Mouse (Mus musculus): ENCODE results near the gene Olfr1290. TPM values are rescaled to one million over a fixed set of nuclear protein-coding genes. Genes with fewer than 3 reads are reported as not detected.

Gene Olfr1290
- not detected in 2 replicates for polyA plus RNA-seq (2012; rRNA removed)

- TF ChIP-seq CTCF (IDR thresholded peaks at IDR 0.05; ENCODE audit: borderline replicate concordance, control insufficient read depth, extremely low read depth, insufficient read depth, low read length, poor library complexity) = no peak
- no peak for TF ChIP-seq POLR2A (IDR thresholded peaks at IDR 0.05; ENCODE audit: control insufficient read depth, extremely low read depth, insufficient read depth, low read length, poor library complexity)
- Histone ChIP-seq H3K4me3 (ENCODE audit: control insufficient read depth, insufficient read depth, low read length) (no peak within 1 kb of the TSS), H3K27ac (ENCODE audit: control insufficient read depth, insufficient read depth, low read length) (no peak within 1 kb of the TSS), H3K4me1 (replicated peaks; ENCODE audit: control insufficient read depth, insufficient read depth, low read length) (no peaks in the 10 kb centered on the region), H3K36me3 (ENCODE audit: control insufficient read depth, insufficient read depth, low read length) (no peaks in the 10 kb centered on the region), H3K27me3 (ENCODE audit: control insufficient read depth, insufficient read depth, low read length) (no peaks in the 10 kb centered on the region)
- no peak for DNase-seq
- 80% methylated on average over 5 of the region's 5 CpGs for whole genome bisulfite sequencing
Observed at GRCm38 (mm10) chr2:111493729-111494128, at the start of gene Olfr1290. Gene Olfr1290, minus strand, starts transcription at chr2:111493829.

GRCm38 (mm10) chr2:111540191-111540590, 46.6 kb upstream of the Olfr1290 start, which contains the start of gene Olfr1294:
Gene Olfr1294, minus strand, starts transcription at chr2:111540291.
- Histone ChIP-seq H3K27ac (ENCODE audit: control insufficient read depth, insufficient read depth, low read length) (no peak within 1 kb of the TSS), H3K4me3 (ENCODE audit: control insufficient read depth, insufficient read depth, low read length) (no peak within 1 kb of the TSS), H3K27me3 (ENCODE audit: control insufficient read depth, insufficient read depth, low read length) (no peaks in the 10 kb centered on the region), H3K36me3 (ENCODE audit: control insufficient read depth, insufficient read depth, low read length) (no peaks in the 10 kb centered on the region), H3K4me1 (replicated peaks; ENCODE audit: control insufficient read depth, insufficient read depth, low read length) (no peaks in the 10 kb centered on the region)
- 44% methylated on average over 1 of the region's 1 CpGs for WGBS
- TF ChIP-seq POLR2A (IDR thresholded peaks at IDR 0.05; ENCODE audit: control insufficient read depth, extremely low read depth, insufficient read depth, low read length, poor library complexity) (no peak), CTCF (IDR thresholded peaks at IDR 0.05; ENCODE audit: borderline replicate concordance, control insufficient read depth, extremely low read depth, insufficient read depth, low read length, poor library complexity) (no peak)
- DNase-seq = no peak

- WGBS = 91% methylated on average over 1 of the region's 1 CpGs
- H3K4me1 ChIP-seq (replicated peaks; ENCODE audit: control insufficient read depth, insufficient read depth, low read length) = no peaks in the 10 kb centered on the region
Observed at GRCm38 (mm10) chr2:111524903-111525302, 31.3 kb upstream of the Olfr1290 start, which contains the start of gene Olfr1293-ps. Gene Olfr1293-ps, plus strand, starts transcription at chr2:111525203.

GRCm38 (mm10) chr2:111517451-111517850, 23.8 kb upstream of the Olfr1290 start:
- no peaks in the 10 kb centered on the region for H3K4me1 ChIP-seq (replicated peaks; ENCODE audit: control insufficient read depth, insufficient read depth, low read length)
- 93% methylated on average over 10 of the region's 10 CpGs for WGBS
- no peak overlapping the region for H3K4me3 ChIP-seq (ENCODE audit: control insufficient read depth, insufficient read depth, low read length)
- no peaks in the 10 kb centered on the region for H3K27me3 ChIP-seq (ENCODE audit: control insufficient read depth, insufficient read depth, low read length)
- no peaks in the 10 kb centered on the region for H3K36me3 ChIP-seq (ENCODE audit: control insufficient read depth, insufficient read depth, low read length)
- no peak for DNase-seq
- H3K27ac ChIP-seq (ENCODE audit: control insufficient read depth, insufficient read depth, low read length) = no peak overlapping the region
- TF ChIP-seq POLR2A (IDR thresholded peaks at IDR 0.05; ENCODE audit: control insufficient read depth, extremely low read depth, insufficient read depth, low read length, poor library complexity) = no peak
- TF ChIP-seq CTCF (IDR thresholded peaks at IDR 0.05; ENCODE audit: borderline replicate concordance, control insufficient read depth, extremely low read depth, insufficient read depth, low read length, poor library complexity) = no peak

More at GRCm38 (mm10) chr2:111524903-111525302, 31.3 kb upstream of the Olfr1290 start, which contains the start of gene Olfr1293-ps:
- DNase-seq = no peak
- TF ChIP-seq CTCF (IDR thresholded peaks at IDR 0.05; ENCODE audit: borderline replicate concordance, control insufficient read depth, extremely low read depth, insufficient read depth, low read length, poor library complexity) (no peak), POLR2A (IDR thresholded peaks at IDR 0.05; ENCODE audit: control insufficient read depth, extremely low read depth, insufficient read depth, low read length, poor library complexity) (no peak)
- Histone ChIP-seq H3K27ac (ENCODE audit: control insufficient read depth, insufficient read depth, low read length) (no peak within 1 kb of the TSS), H3K27me3 (ENCODE audit: control insufficient read depth, insufficient read depth, low read length) (no peaks in the 10 kb centered on the region), H3K4me3 (ENCODE audit: control insufficient read depth, insufficient read depth, low read length) (no peak within 1 kb of the TSS), H3K36me3 (ENCODE audit: control insufficient read depth, insufficient read depth, low read length) (no peaks in the 10 kb centered on the region)

- no peak for DNase-seq
- TF ChIP-seq POLR2A (IDR thresholded peaks at IDR 0.05; ENCODE audit: control insufficient read depth, extremely low read depth, insufficient read depth, low read length, poor library complexity) (no peak), CTCF (IDR thresholded peaks at IDR 0.05; ENCODE audit: borderline replicate concordance, control insufficient read depth, extremely low read depth, insufficient read depth, low read length, poor library complexity) (no peak)
- Histone ChIP-seq H3K4me1 (replicated peaks; ENCODE audit: control insufficient read depth, insufficient read depth, low read length) (no peaks in the 10 kb centered on the region), H3K27ac (ENCODE audit: control insufficient read depth, insufficient read depth, low read length) (no peak within 1 kb of the TSS), H3K4me3 (ENCODE audit: control insufficient read depth, insufficient read depth, low read length) (no peak within 1 kb of the TSS), H3K36me3 (ENCODE audit: control insufficient read depth, insufficient read depth, low read length) (no peaks in the 10 kb centered on the region), H3K27me3 (ENCODE audit: control insufficient read depth, insufficient read depth, low read length) (no peaks in the 10 kb centered on the region)
- WGBS = 93% methylated on average over 3 of the region's 3 CpGs
Observed at GRCm38 (mm10) chr2:111496880-111497279, 3.3 kb upstream of the Olfr1290 start, which contains the start of gene Olfr1291-ps1. Gene Olfr1291-ps1, plus strand, starts transcription at chr2:111497180.

DNA sequence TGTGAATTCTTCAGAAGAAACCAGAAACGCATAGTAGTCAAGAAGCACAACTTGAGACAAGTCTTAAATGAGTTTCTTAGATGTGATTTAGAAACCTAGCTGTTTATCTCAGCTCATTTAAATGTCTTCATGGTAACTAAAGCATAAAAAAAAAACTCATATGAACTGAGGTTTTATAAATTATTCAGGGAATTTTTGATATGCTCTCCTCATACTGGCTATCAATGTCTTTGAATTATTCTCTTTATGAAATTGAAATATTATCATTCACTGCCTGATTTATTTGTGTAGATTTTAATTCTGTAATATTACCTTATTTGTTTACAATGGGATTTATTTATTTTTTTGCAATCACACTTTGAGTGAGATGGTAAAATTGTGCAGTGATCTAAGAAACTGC, 13.1 kb downstream of the Olfr1290 start, which contains the start of gene Olfr1289:
Gene Olfr1289 (plus strand): TSS at position 301 of the 400 bp plus-strand sequence.
- H3K4me1 ChIP-seq (replicated peaks; ENCODE audit: control insufficient read depth, insufficient read depth, low read length) = no peaks in the 10 kb centered on the region
- H3K36me3 ChIP-seq (ENCODE audit: control insufficient read depth, insufficient read depth, low read length) = no peaks in the 10 kb centered on the region
- 79% methylated on average over 1 of the region's 1 CpGs for WGBS
- no peak for DNase-seq
- H3K4me3 ChIP-seq (ENCODE audit: control insufficient read depth, insufficient read depth, low read length) = no peak within 1 kb of the TSS
- no peaks in the 10 kb centered on the region for H3K27me3 ChIP-seq (ENCODE audit: control insufficient read depth, insufficient read depth, low read length)
- H3K27ac ChIP-seq (ENCODE audit: control insufficient read depth, insufficient read depth, low read length) = no peak within 1 kb of the TSS
- TF ChIP-seq CTCF (IDR thresholded peaks at IDR 0.05; ENCODE audit: borderline replicate concordance, control insufficient read depth, extremely low read depth, insufficient read depth, low read length, poor library complexity) = no peak
- TF ChIP-seq POLR2A (IDR thresholded peaks at IDR 0.05; ENCODE audit: control insufficient read depth, extremely low read depth, insufficient read depth, low read length, poor library complexity) = no peak

Data from thymus, adult 2 months (tissue).